Mouse (Mus musculus) bone marrow macrophage, adult 2 months (primary cell): ENCODE data around the gene Crim1. TPM values are rescaled to one million over a fixed set of nuclear protein-coding genes. Genes with fewer than 3 reads are reported as not detected.

Experiments used
- H3K27ac ChIP-seq: 2 replicates; pipeline ENCODE4 v1.5.1; 2012; ENCODE audit warnings: low read depth, low read length; ENCODE audit not compliant: insufficient read depth
- H3K4me1 ChIP-seq: 2 replicates; pipeline ENCODE4 v1.6.1; 2012; ENCODE audit warnings: low read length; ENCODE audit not compliant: control insufficient read depth, insufficient read depth
- H3K4me3 ChIP-seq: 2 replicates; pipeline ENCODE4 v1.5.1; 2012; ENCODE audit warnings: mild to moderate bottlenecking, low read length, moderate library complexity; ENCODE audit not compliant: insufficient read depth
- CTCF ChIP-seq: IDR thresholded peaks from 2 replicates; pipeline ENCODE4 v1.5.1; 2012; ENCODE audit warnings: low read depth, mild to moderate bottlenecking, low read length, moderate library complexity
- POLR2A ChIP-seq: IDR thresholded peaks from 2 replicates; pipeline ENCODE4 v1.6.1; 2012; ENCODE audit warnings: mild to moderate bottlenecking, low read depth, low read length, borderline replicate concordance
- polyA plus RNA-seq: library from polyadenylated mRNA; stranded (reverse); fragments of >200 nt; gene quantifications from 2 replicates; pipeline ENCODE4 v1.2.4, GENCODE M21; 2012; ENCODE audit not compliant: missing spikeins, insufficient read depth, insufficient read length

The Crim1 gene
- polyA plus RNA-seq, 1 experiment = 2.4 TPM

- no peak overlapping the region for H3K4me3 ChIP-seq
- H3K4me1 ChIP-seq = no peaks in the 10 kb centered on the region
- TF ChIP-seq POLR2A (no peak), CTCF (no peak)
- H3K27ac ChIP-seq = no peak overlapping the region
Observed at GRCm38 (mm10) chr17:78274609-78275506, 74.8 kb downstream of the Crim1 start.

- Histone ChIP-seq H3K27ac (no peak overlapping the region), H3K4me3 (no peak overlapping the region), H3K4me1 (no peaks in the 10 kb centered on the region)
- no peak for TF ChIP-seq CTCF
- no peak for TF ChIP-seq POLR2A
Observed at GRCm38 (mm10) chr17:78275507-78275813, 75.4 kb downstream of the Crim1 start.

GRCm38 (mm10) chr17:78279191-78279590, 79.1 kb downstream of the Crim1 start:
- Histone ChIP-seq H3K4me1 (no peaks in the 10 kb centered on the region), H3K4me3 (no peak overlapping the region), H3K27ac (no peak overlapping the region)
- no peak for TF ChIP-seq POLR2A
- TF ChIP-seq CTCF = no peak

- no peak overlapping the region for H3K27ac ChIP-seq
- H3K4me1 ChIP-seq = no peaks in the 10 kb centered on the region
- TF ChIP-seq CTCF (no peak), POLR2A (no peak)
- no peak overlapping the region for H3K4me3 ChIP-seq
Observed at GRCm38 (mm10) chr17:78280991-78281712, 81.1 kb downstream of the Crim1 start.

- TF ChIP-seq POLR2A = no peak
- no peak for TF ChIP-seq CTCF
- H3K4me3 ChIP-seq = no peak overlapping the region
- no peaks in the 10 kb centered on the region for H3K4me1 ChIP-seq
- no peak overlapping the region for H3K27ac ChIP-seq
Observed at GRCm38 (mm10) chr17:78283271-78283992, 83.4 kb downstream of the Crim1 start.

GRCm38 (mm10) chr17:78286021-78286420, 86.0 kb downstream of the Crim1 start:
- Histone ChIP-seq H3K4me1 (no peaks in the 10 kb centered on the region), H3K27ac (no peak overlapping the region), H3K4me3 (no peak overlapping the region)
- TF ChIP-seq CTCF = no peak
- TF ChIP-seq POLR2A = no peak

- Histone ChIP-seq H3K27ac (no peak overlapping the region), H3K4me3 (no peak overlapping the region), H3K4me1 (no peaks in the 10 kb centered on the region)
- TF ChIP-seq CTCF = no peak
- TF ChIP-seq POLR2A = no peak
Observed at GRCm38 (mm10) chr17:78287391-78287790, 87.3 kb downstream of the Crim1 start.

GRCm38 (mm10) chr17:78290153-78290876, 90.3 kb downstream of the Crim1 start:
- H3K4me3 ChIP-seq = no peak overlapping the region
- no peaks in the 10 kb centered on the region for H3K4me1 ChIP-seq
- TF ChIP-seq POLR2A = no peak
- no peak for TF ChIP-seq CTCF
- H3K27ac ChIP-seq = no peak overlapping the region

- TF ChIP-seq CTCF (no peak), POLR2A (no peak)
- H3K4me1 ChIP-seq = no peaks in the 10 kb centered on the region
- no peak overlapping the region for H3K4me3 ChIP-seq
- H3K27ac ChIP-seq = no peak overlapping the region
Observed at GRCm38 (mm10) chr17:78291030-78291429, 91.0 kb downstream of the Crim1 start.
